Mouse (Mus musculus) bone marrow macrophage, adult 2 months (primary cell): ENCODE measurements around the gene Lalba.

Experiments
- CTCF ChIP-seq: IDR thresholded peaks from 2 replicates; pipeline ENCODE4 v1.5.1; 2012; ENCODE audit warnings: low read depth, mild to moderate bottlenecking, low read length, moderate library complexity
- POLR2A ChIP-seq: IDR thresholded peaks from 2 replicates; pipeline ENCODE4 v1.6.1; 2012; ENCODE audit warnings: mild to moderate bottlenecking, low read depth, low read length, borderline replicate concordance

GRCm38 (mm10) chr15:98511386-98511928, 28.9 kb upstream of the Lalba start:
- TF ChIP-seq CTCF, result no peak
- TF ChIP-seq POLR2A, result no peak
